Mouse (Mus musculus) forebrain, embryonic 12.5 days (tissue): ENCODE data around the gene Arnt2. TPM values are rescaled to one million over a fixed set of nuclear protein-coding genes. Genes with fewer than 3 reads are reported as not detected.

Experiments
- ATAC-seq: fragments of 200-750 bp; cut with Nextera tagmentation; 2 replicates; pipeline ENCODE4 v1.8.0; 2017; ENCODE audit warnings: moderate TSS enrichment; ENCODE audit not compliant: low FRiP score
- H3K27ac ChIP-seq: fragments of 300-500 bp; sonication (generic); 2 replicates; pipeline ENCODE4 v1.5.1; 2016; ENCODE audit warnings: mild to moderate bottlenecking
- H3K27me3 ChIP-seq: fragments of 300-500 bp; sonication (generic); 2 replicates; pipeline ENCODE4 v1.6.1; 2016; ENCODE audit warnings: mild to moderate bottlenecking
- H3K36me3 ChIP-seq: fragments of 300-500 bp; sonication (generic); replicated peaks from 2 replicates; pipeline ENCODE4 v1.6.1; 2016; ENCODE audit warnings: mild to moderate bottlenecking
- H3K4me1 ChIP-seq: fragments of 300-500 bp; sonication (generic); 2 replicates; pipeline ENCODE4 v1.6.1; 2016
- H3K4me2 ChIP-seq: fragments of 300-500 bp; sonication (generic); 2 replicates; pipeline ENCODE4 v1.6.1; 2016; ENCODE audit warnings: mild to moderate bottlenecking, moderate library complexity
- H3K4me3 ChIP-seq: fragments of 300-500 bp; sonication (generic); replicated peaks from 2 replicates; pipeline ENCODE4 v1.5.1; 2016; ENCODE audit warnings: mild to moderate bottlenecking
- H3K9ac ChIP-seq: fragments of 300-500 bp; sonication (generic); 2 replicates; pipeline ENCODE4 v1.6.1; 2016; ENCODE audit warnings: mild to moderate bottlenecking
- H3K9me3 ChIP-seq: fragments of 300-500 bp; sonication (generic); 2 replicates; pipeline ENCODE4 v1.6.1; 2016
- WGBS: fragments of 180-500 bp; shearing (Covaris S2); methylation state at CpG from one replicate; pipeline ENCODE4 v1.1.7; 2016; 5-methylcytosine and 5-hydroxymethylcytosine counted together
- polyA plus RNA-seq: library from polyadenylated mRNA; unstranded; fragments of >200 nt; fragmentation: Nextera tagmentation; extraction: Ambion mirVana; gene quantifications from 2 replicates; pipeline ENCODE4 v1.2.1, GENCODE M21; 2016

The Arnt2 gene
- polyA plus RNA-seq, 1 experiment from 2014 or later, result 65.9 TPM

GRCm38 (mm10) chr7:84361086-84361684 is 48.8 kb downstream of the Arnt2 start:
- Histone ChIP-seq H3K4me1 (peaks cover 13% of the 10 kb centered on the region; the same call in 1 of the 2 replicates), H3K9me3 (no peaks in the 10 kb centered on the region), H3K4me3 (no peak overlapping the region), H3K4me2 (no peak overlapping the region), H3K9ac (no peak overlapping the region), H3K36me3 (peaks cover 30% of the 10 kb centered on the region), H3K27ac (no peak overlapping the region), H3K27me3 (no peaks in the 10 kb centered on the region)
- WGBS, result 80% methylated on average over 10 of the region's 10 CpGs
- ATAC-seq, result no peak

GRCm38 (mm10) chr7:84358426-84358825 is 51.5 kb downstream of the Arnt2 start:
- peaks cover 31% of the 10 kb centered on the region for H3K36me3 ChIP-seq
- H3K9me3 ChIP-seq, result no peaks in the 10 kb centered on the region
- H3K4me1 ChIP-seq, result no peaks in the 10 kb centered on the region
- no peak overlapping the region for H3K9ac ChIP-seq
- ATAC-seq, result no peak
- H3K4me3 ChIP-seq, result no peak overlapping the region
- H3K4me2 ChIP-seq, result no peak overlapping the region
- H3K27ac ChIP-seq, result no peak overlapping the region
- H3K27me3 ChIP-seq, result no peaks in the 10 kb centered on the region
- 57% methylated on average over 1 of the region's 1 CpGs for WGBS

- peak; percentile 62; the same call in 1 of the 2 replicates for ATAC-seq
- H3K27ac ChIP-seq, result no peak overlapping the region
- no peak overlapping the region for H3K9ac ChIP-seq
- WGBS, result 76% methylated on average over 10 of the region's 10 CpGs
- H3K4me1 ChIP-seq, result no peaks in the 10 kb centered on the region
- H3K27me3 ChIP-seq, result no peaks in the 10 kb centered on the region
- peaks cover 43% of the 10 kb centered on the region for H3K36me3 ChIP-seq
- no peak overlapping the region for H3K4me2 ChIP-seq
- H3K9me3 ChIP-seq, result no peaks in the 10 kb centered on the region
- H3K4me3 ChIP-seq, result no peak overlapping the region
Observed at GRCm38 (mm10) chr7:84355619-84356570, 54.1 kb downstream of the Arnt2 start.

DNA sequence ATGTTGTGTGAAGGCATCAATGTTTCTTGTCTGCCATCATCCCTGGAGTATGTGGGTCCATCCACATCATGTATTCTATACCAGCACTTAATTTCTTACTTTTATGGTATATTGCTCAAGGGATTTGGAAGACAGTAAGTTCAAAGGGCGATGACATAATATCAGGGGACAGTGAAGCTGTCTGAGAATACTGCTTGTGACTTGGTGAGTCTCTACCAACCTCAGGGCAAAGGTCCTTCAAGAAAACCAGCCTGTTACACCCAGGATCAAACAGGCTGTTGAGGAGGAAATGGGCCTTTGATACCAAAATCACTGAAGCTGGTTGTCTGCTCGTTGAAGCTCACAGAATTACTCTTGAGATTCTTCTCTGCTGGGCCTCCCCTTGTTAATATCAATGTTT is 55.1 kb downstream of the Arnt2 start:
- WGBS, result 93% methylated on average over 2 of the region's 2 CpGs
- Histone ChIP-seq H3K36me3 (peaks cover 35% of the 10 kb centered on the region), H3K9ac (no peak overlapping the region), H3K27me3 (no peaks in the 10 kb centered on the region), H3K4me1 (no peaks in the 10 kb centered on the region), H3K4me2 (no peak overlapping the region), H3K4me3 (no peak overlapping the region), H3K27ac (no peak overlapping the region), H3K9me3 (no peaks in the 10 kb centered on the region)
- ATAC-seq, result no peak

DNA sequence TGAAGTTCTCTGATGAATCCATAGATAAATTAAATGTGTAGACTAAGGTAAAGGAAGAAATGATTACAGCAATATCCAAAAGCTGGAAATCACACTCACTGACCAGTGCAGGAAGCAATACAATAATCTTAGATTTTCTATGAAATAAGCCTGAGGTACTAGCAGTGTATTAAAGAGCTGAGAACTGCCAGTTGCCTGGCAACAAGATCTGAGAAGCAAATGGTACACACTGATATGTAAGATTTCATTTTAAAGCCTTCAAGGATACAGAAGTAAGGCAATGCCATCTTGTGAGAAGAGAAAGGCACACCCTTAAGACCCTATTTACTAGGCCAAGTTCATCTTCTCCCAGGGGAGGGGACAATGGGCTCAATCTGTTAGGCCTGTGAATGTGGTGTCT is 59.4 kb downstream of the Arnt2 start:
- no peaks in the 10 kb centered on the region for H3K9me3 ChIP-seq
- H3K4me1 ChIP-seq, result no peaks in the 10 kb centered on the region
- ATAC-seq, result no peak
- H3K27me3 ChIP-seq, result no peaks in the 10 kb centered on the region
- H3K36me3 ChIP-seq, result peaks cover 57% of the 10 kb centered on the region
- H3K27ac ChIP-seq, result no peak overlapping the region
- no peak overlapping the region for H3K9ac ChIP-seq
- no peak overlapping the region for H3K4me3 ChIP-seq
- no peak overlapping the region for H3K4me2 ChIP-seq

DNA sequence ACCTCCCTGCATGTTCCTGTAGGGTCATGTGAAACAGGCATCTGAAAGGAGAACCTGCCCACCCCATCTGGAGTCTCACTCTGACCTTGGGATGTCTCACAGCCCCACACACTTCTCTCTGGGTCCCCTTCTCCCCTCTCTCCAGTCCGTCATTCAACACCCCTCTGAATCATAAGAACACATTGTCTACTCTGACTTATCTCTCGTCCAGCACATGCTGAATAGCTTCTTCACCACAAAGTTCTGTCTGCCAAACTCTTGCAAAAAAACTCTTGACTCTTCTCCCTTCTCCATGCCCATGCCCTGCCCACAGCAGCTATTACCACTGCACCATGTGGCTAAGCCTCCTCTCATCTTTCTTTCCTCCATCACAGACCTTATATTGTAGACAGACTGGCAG is 60.0 kb downstream of the Arnt2 start:
- Histone ChIP-seq H3K36me3 (peaks cover 63% of the 10 kb centered on the region), H3K4me2 (no peak overlapping the region), H3K9me3 (no peaks in the 10 kb centered on the region), H3K27me3 (no peaks in the 10 kb centered on the region), H3K4me3 (no peak overlapping the region), H3K4me1 (no peaks in the 10 kb centered on the region), H3K27ac (no peak overlapping the region), H3K9ac (no peak overlapping the region)
- 82% methylated on average over 2 of the region's 2 CpGs for WGBS
- ATAC-seq, result no peak

DNA sequence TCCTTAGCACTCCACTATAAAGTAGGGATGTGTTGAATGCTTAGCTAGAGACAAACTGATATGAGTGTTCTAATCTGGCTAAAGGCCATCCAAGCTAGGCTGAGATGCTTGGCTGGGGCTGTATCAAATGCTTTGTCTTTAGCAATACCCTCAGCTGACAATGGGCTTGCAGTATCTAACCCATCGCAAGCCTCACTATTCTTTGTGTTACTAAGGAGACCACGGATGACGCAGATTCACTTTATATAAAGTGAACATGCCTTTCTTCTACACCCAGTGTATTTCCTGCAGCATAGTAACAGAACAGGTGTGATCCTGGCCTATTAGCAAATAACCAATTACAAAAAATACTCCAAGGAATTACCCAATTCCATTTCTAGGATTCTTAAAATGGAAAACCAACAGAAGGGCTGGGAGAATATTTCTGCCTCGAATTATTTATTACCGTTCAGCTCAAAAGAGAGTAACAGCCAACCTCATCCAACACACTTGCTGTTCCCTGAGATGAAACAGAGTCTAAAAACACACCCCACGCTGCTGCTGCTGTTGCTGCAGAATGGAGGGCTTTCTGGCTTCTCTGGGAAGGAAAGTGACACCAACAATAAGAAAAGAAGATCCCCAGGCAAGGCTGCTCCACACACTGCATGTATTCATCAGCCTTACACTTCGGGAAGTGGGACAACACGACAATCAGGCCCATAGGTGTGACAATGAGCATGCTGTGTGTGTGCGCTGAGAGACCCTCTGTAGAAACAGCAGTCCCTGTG is 61.6 kb downstream of the Arnt2 start:
- no peaks in the 10 kb centered on the region for H3K4me1 ChIP-seq
- H3K4me3 ChIP-seq, result no peak overlapping the region
- no peak overlapping the region for H3K27ac ChIP-seq
- H3K4me2 ChIP-seq, result no peak overlapping the region
- no peaks in the 10 kb centered on the region for H3K27me3 ChIP-seq
- H3K36me3 ChIP-seq, result peaks cover 75% of the 10 kb centered on the region
- ATAC-seq, result no peak
- H3K9me3 ChIP-seq, result peaks cover 3% of the 10 kb centered on the region; the same call in 1 of the 2 replicates
- H3K9ac ChIP-seq, result no peak overlapping the region
- 95% methylated on average over 9 of the region's 9 CpGs for WGBS

- no peak for ATAC-seq
- H3K9me3 ChIP-seq, result peaks cover 3% of the 10 kb centered on the region; the same call in 1 of the 2 replicates
- H3K27ac ChIP-seq, result no peak overlapping the region
- WGBS, result 91% methylated on average over 3 of the region's 3 CpGs
- H3K4me1 ChIP-seq, result no peaks in the 10 kb centered on the region
- H3K9ac ChIP-seq, result no peak overlapping the region
- H3K27me3 ChIP-seq, result no peaks in the 10 kb centered on the region
- no peak overlapping the region for H3K4me2 ChIP-seq
- peaks cover 78% of the 10 kb centered on the region for H3K36me3 ChIP-seq
- H3K4me3 ChIP-seq, result no peak overlapping the region
Observed at GRCm38 (mm10) chr7:84343160-84343559, 66.8 kb downstream of the Arnt2 start.

DNA sequence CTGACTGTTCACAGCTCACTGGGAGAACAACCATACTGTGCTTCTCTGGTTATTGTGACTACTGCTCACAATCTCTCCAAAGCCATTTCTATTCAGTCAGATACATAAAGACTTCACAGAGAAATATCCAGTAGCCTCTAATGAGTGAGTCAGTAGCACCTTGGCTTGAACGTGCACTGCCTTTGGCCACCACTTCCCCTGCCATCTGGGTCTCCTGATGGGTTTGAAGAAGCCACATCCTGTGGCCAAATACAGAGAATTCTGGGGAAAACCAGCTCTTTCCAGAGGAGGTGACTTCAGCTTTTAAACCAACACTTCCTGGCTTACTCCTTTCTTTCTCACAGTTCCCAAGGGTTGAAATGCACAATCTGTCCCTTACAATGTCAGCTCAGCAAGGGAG is 69.0 kb downstream of the Arnt2 start:
- WGBS, result 86% methylated on average over 1 of the region's 1 CpGs
- H3K4me2 ChIP-seq, result no peak overlapping the region

GRCm38 (mm10) chr7:84339186-84339585 is 70.8 kb downstream of the Arnt2 start:
- Histone ChIP-seq H3K27me3 (no peaks in the 10 kb centered on the region), H3K4me3 (no peak overlapping the region), H3K4me2 (no peak overlapping the region), H3K27ac (no peak overlapping the region), H3K4me1 (no peaks in the 10 kb centered on the region), H3K9ac (no peak overlapping the region), H3K36me3 (peaks cover 46% of the 10 kb centered on the region), H3K9me3 (peaks cover 3% of the 10 kb centered on the region; the same call in 1 of the 2 replicates)
- ATAC-seq, result no peak
- WGBS, result 68% methylated on average over 1 of the region's 1 CpGs

More for the DNA sequence above, 69.0 kb downstream of the Arnt2 start:
- H3K9me3 ChIP-seq, result peaks cover 3% of the 10 kb centered on the region; the same call in 1 of the 2 replicates
- peaks cover 64% of the 10 kb centered on the region for H3K36me3 ChIP-seq
- ATAC-seq, result no peak
- H3K27ac ChIP-seq, result no peak overlapping the region
- H3K27me3 ChIP-seq, result no peaks in the 10 kb centered on the region
- H3K4me1 ChIP-seq, result no peaks in the 10 kb centered on the region
- H3K4me3 ChIP-seq, result no peak overlapping the region
- H3K9ac ChIP-seq, result no peak overlapping the region

DNA sequence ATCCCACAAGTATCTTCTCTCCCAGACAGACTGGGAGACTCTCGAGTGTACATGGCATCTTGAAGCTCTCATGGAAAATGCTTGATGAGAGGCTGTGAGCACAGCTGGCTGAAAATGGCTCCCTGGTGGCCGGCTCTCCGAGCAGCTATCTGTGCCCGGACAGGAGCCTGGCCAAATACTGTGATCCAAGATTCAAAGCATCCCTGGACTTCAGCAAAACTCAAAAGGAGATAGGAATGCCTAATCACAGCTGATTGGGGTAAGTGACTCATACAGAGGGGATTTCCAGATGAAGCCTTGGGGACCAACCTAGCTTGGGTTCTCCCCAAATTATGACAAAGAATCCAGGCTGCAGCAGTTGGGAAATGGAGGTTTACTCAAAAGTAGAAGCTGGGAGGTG is 72.2 kb downstream of the Arnt2 start:
- no peak overlapping the region for H3K4me3 ChIP-seq
- H3K36me3 ChIP-seq, result peaks cover 32% of the 10 kb centered on the region
- no peak overlapping the region for H3K4me2 ChIP-seq
- peaks cover 11% of the 10 kb centered on the region for H3K4me1 ChIP-seq
- H3K27ac ChIP-seq, result no peak overlapping the region
- no peaks in the 10 kb centered on the region for H3K27me3 ChIP-seq
- no peaks in the 10 kb centered on the region for H3K9me3 ChIP-seq
- no peak overlapping the region for H3K9ac ChIP-seq
- 91% methylated on average over 4 of the region's 4 CpGs for WGBS
- no peak for ATAC-seq

GRCm38 (mm10) chr7:84336907-84337306 is 73.1 kb downstream of the Arnt2 start:
- no peaks in the 10 kb centered on the region for H3K27me3 ChIP-seq
- peaks cover 20% of the 10 kb centered on the region for H3K4me1 ChIP-seq
- no peak overlapping the region for H3K9ac ChIP-seq
- no peak overlapping the region for H3K4me3 ChIP-seq
- H3K4me2 ChIP-seq, result no peak overlapping the region
- no peak overlapping the region for H3K27ac ChIP-seq
- no peaks in the 10 kb centered on the region for H3K9me3 ChIP-seq
- ATAC-seq, result no peak
- peaks cover 27% of the 10 kb centered on the region for H3K36me3 ChIP-seq
- 91% methylated on average over 4 of the region's 4 CpGs for WGBS
